Mouse (Mus musculus): ENCODE results near the gene Gm20219. TPM values are rescaled to one million over a fixed set of nuclear protein-coding genes. Genes with fewer than 3 reads are reported as not detected.
A peak's percentile ranks its signal among the peaks of the same experiment; 100 is the strongest.

Gene Gm20219
- polyA plus RNA-seq, 1 experiment from 2014 or later: 1.2 TPM

- Histone ChIP-seq H3K9me3 (replicated peaks) (no peaks in the 10 kb centered on the region), H3K4me1 (peaks cover 49% of the 10 kb centered on the region), H3K27ac (peak overlapping the region; percentile 99), H3K4me2 (peak overlapping the region; percentile 22), H3K36me3 (ENCODE audit: poor library complexity, severe bottlenecking) (no peaks in the 10 kb centered on the region), H3K27me3 (no peaks in the 10 kb centered on the region), H3K9ac (peak overlapping the region; percentile 22), H3K4me3 (no peak overlapping the region)
- 18% methylated on average over 6 of the region's 6 CpGs for WGBS
- ATAC-seq: peak; percentile 87
Measured at GRCm38 (mm10) chr17:56551841-56552581, 2.2 kb downstream of the Gm20219 start.

GRCm38 (mm10) chr17:56550784-56551475, 3.3 kb downstream of the Gm20219 start:
- H3K27ac ChIP-seq: peak overlapping the region; percentile 99
- peaks cover 59% of the 10 kb centered on the region for H3K4me1 ChIP-seq
- H3K4me3 ChIP-seq: no peak overlapping the region
- H3K27me3 ChIP-seq: no peaks in the 10 kb centered on the region
- ATAC-seq: no peak
- no peak overlapping the region for H3K4me2 ChIP-seq
- WGBS: 78% methylated on average over 12 of the region's 12 CpGs
- H3K9ac ChIP-seq: 0 out of 2 replicates have a peak overlapping the region, but pooled peaks have one; percentile 18
- H3K9me3 ChIP-seq (replicated peaks): no peaks in the 10 kb centered on the region
- no peaks in the 10 kb centered on the region for H3K36me3 ChIP-seq (ENCODE audit: poor library complexity, severe bottlenecking)

GRCm38 (mm10) chr17:56548605-56549105, 5.5 kb downstream of the Gm20219 start:
- Histone ChIP-seq H3K4me1 (peaks cover 67% of the 10 kb centered on the region), H3K4me2 (no peak overlapping the region), H3K36me3 (ENCODE audit: poor library complexity, severe bottlenecking) (no peaks in the 10 kb centered on the region), H3K9me3 (replicated peaks) (no peaks in the 10 kb centered on the region), H3K9ac (no peak overlapping the region), H3K27me3 (no peaks in the 10 kb centered on the region), H3K27ac (peak overlapping the region; percentile 72), H3K4me3 (no peak overlapping the region)
- WGBS: 16% methylated on average over 4 of the region's 4 CpGs
- ATAC-seq: no peak

GRCm38 (mm10) chr17:56547846-56548604, 6.2 kb downstream of the Gm20219 start:
- H3K36me3 ChIP-seq (ENCODE audit: poor library complexity, severe bottlenecking): no peaks in the 10 kb centered on the region
- H3K4me1 ChIP-seq: peaks cover 73% of the 10 kb centered on the region
- 69% methylated on average over 9 of the region's 9 CpGs for WGBS
- ATAC-seq: no peak
- no peak overlapping the region for H3K4me3 ChIP-seq
- H3K4me2 ChIP-seq: no peak overlapping the region
- no peak overlapping the region for H3K9ac ChIP-seq
- peak overlapping the region; percentile 87 for H3K27ac ChIP-seq
- H3K9me3 ChIP-seq (replicated peaks): no peaks in the 10 kb centered on the region
- H3K27me3 ChIP-seq: no peaks in the 10 kb centered on the region

- Histone ChIP-seq H3K4me1 (peaks cover 74% of the 10 kb centered on the region), H3K9ac (peak overlapping the region; percentile 50; the same call in 1 of the 2 replicates), H3K27ac (peak overlapping the region; percentile 87), H3K9me3 (replicated peaks) (no peaks in the 10 kb centered on the region), H3K36me3 (ENCODE audit: poor library complexity, severe bottlenecking) (no peaks in the 10 kb centered on the region), H3K27me3 (no peaks in the 10 kb centered on the region), H3K4me3 (no peak overlapping the region), H3K4me2 (peak overlapping the region; percentile 6; the same call in 1 of the 2 replicates)
- ATAC-seq: 0 out of 2 replicates have a peak, but pooled peaks have one; percentile 8
- WGBS: 52% methylated on average over 17 of the region's 17 CpGs
Measured at GRCm38 (mm10) chr17:56547116-56547845, 6.9 kb downstream of the Gm20219 start.

GRCm38 (mm10) chr17:56546576-56546975, 7.6 kb downstream of the Gm20219 start:
- Histone ChIP-seq H3K36me3 (ENCODE audit: poor library complexity, severe bottlenecking) (no peaks in the 10 kb centered on the region), H3K9ac (no peak overlapping the region), H3K9me3 (replicated peaks) (no peaks in the 10 kb centered on the region), H3K4me2 (no peak overlapping the region), H3K4me1 (peaks cover 70% of the 10 kb centered on the region), H3K27me3 (no peaks in the 10 kb centered on the region), H3K27ac (peak overlapping the region; percentile 87), H3K4me3 (no peak overlapping the region)
- ATAC-seq: no peak
- 90% methylated on average over 5 of the region's 5 CpGs for WGBS

GRCm38 (mm10) chr17:56545945-56546344, 8.2 kb downstream of the Gm20219 start:
- no peaks in the 10 kb centered on the region for H3K27me3 ChIP-seq
- no peak for ATAC-seq
- H3K9ac ChIP-seq: no peak overlapping the region
- H3K4me2 ChIP-seq: no peak overlapping the region
- H3K4me3 ChIP-seq: no peak overlapping the region
- H3K36me3 ChIP-seq (ENCODE audit: poor library complexity, severe bottlenecking): no peaks in the 10 kb centered on the region
- 0 out of 2 replicates have a peak overlapping the region, but pooled peaks have one; percentile 87 for H3K27ac ChIP-seq
- H3K4me1 ChIP-seq: peaks cover 64% of the 10 kb centered on the region
- WGBS: 71% methylated on average over 1 of the region's 1 CpGs
- no peaks in the 10 kb centered on the region for H3K9me3 ChIP-seq (replicated peaks)

GRCm38 (mm10) chr17:56544699-56545387, 9.3 kb downstream of the Gm20219 start:
- no peak overlapping the region for H3K9ac ChIP-seq
- no peak for ATAC-seq
- no peaks in the 10 kb centered on the region for H3K27me3 ChIP-seq
- H3K4me3 ChIP-seq: no peak overlapping the region
- H3K36me3 ChIP-seq (ENCODE audit: poor library complexity, severe bottlenecking): no peaks in the 10 kb centered on the region
- no peak overlapping the region for H3K4me2 ChIP-seq
- no peaks in the 10 kb centered on the region for H3K9me3 ChIP-seq (replicated peaks)
- WGBS: 75% methylated on average over 7 of the region's 7 CpGs
- no peak overlapping the region for H3K27ac ChIP-seq
- peaks cover 66% of the 10 kb centered on the region for H3K4me1 ChIP-seq

- no peak for ATAC-seq
- H3K9ac ChIP-seq: no peak overlapping the region
- WGBS: 82% methylated on average over 3 of the region's 3 CpGs
- no peaks in the 10 kb centered on the region for H3K36me3 ChIP-seq (ENCODE audit: poor library complexity, severe bottlenecking)
- peaks cover 64% of the 10 kb centered on the region for H3K4me1 ChIP-seq
- H3K9me3 ChIP-seq (replicated peaks): no peaks in the 10 kb centered on the region
- H3K27me3 ChIP-seq: no peaks in the 10 kb centered on the region
- no peak overlapping the region for H3K27ac ChIP-seq
- no peak overlapping the region for H3K4me3 ChIP-seq
- H3K4me2 ChIP-seq: no peak overlapping the region
Measured at GRCm38 (mm10) chr17:56543684-56544224, 10.4 kb downstream of the Gm20219 start.

GRCm38 (mm10) chr17:56542736-56543135, 11.5 kb downstream of the Gm20219 start:
- 16% methylated on average over 8 of the region's 8 CpGs for WGBS
- Histone ChIP-seq H3K9ac (no peak overlapping the region), H3K27me3 (no peaks in the 10 kb centered on the region), H3K27ac (peak overlapping the region; percentile 72), H3K36me3 (ENCODE audit: poor library complexity, severe bottlenecking) (no peaks in the 10 kb centered on the region), H3K4me2 (no peak overlapping the region), H3K4me1 (peaks cover 64% of the 10 kb centered on the region), H3K9me3 (replicated peaks) (no peaks in the 10 kb centered on the region), H3K4me3 (no peak overlapping the region)
- ATAC-seq: 0 out of 2 replicates have a peak, but pooled peaks have one; percentile 13
